Mouse (Mus musculus) embryo, embryonic 11 days (tissue): ENCODE data around the gene Atp23.
"Not testable (repeated sequence)": the region's sequence is repeated elsewhere in the genome, so short reads cannot be mapped to it uniquely, and the experiment has no call there.

Experiments
- DNase-seq: peaks from one replicate; pipeline ENCODE4 v3.0.0-alpha.2; 2015

The Atp23 gene

GRCm38 (mm10) chr10:126906811-126907210, 5.7 kb upstream of the Atp23 start:
- DNase-seq, result no peak

DNA sequence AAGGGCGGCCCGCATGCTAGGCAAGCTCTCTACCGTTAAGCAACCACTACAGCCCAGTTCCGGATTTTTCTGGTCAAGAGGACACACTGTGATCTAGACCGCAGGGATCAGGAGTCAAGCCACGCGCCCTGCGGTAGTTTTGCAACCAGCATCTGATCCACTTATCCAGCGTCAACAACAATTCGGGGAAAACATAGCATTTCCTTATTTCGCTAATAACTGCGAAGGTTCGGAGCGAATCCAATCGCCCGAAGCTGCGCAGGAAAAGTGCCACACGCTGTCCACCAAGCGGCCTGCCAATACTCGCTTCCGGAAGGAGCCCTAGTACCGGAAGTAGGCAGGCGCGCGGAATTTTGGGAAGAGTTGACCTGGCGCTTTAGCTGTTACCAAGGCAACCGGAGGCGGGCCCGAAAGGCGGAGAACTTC, 4.5 kb upstream of the Atp23 start:
- DNase-seq, result peak; percentile 99

- no peak for DNase-seq
Measured at GRCm38 (mm10) chr10:126905086-126905485, 3.9 kb upstream of the Atp23 start.

- DNase-seq, result peak; percentile 41
Measured at GRCm38 (mm10) chr10:126904221-126904620, 3.1 kb upstream of the Atp23 start.

DNA sequence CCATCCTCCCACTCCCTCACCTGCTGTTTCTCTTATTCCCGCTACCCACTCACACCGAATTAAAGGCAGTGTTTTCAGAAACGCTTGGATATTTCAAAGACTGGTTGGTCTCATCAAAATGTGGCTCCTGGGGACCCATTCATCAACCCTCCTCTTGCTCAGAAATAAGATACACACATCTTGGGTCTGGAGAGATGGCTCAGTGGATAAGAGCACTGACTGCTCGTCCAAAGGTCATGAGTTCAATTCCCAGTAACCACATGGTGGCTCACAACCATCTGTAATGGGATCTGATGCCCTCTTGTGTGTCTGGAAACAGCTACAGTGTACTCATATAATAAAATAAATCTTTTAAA, 311 bp upstream of the Atp23 start:
- no peak for DNase-seq

- no peak for DNase-seq
Measured at GRCm38 (mm10) chr10:126895891-126896290, 5.3 kb downstream of the Atp23 start.

GRCm38 (mm10) chr10:126894061-126894460, 7.1 kb downstream of the Atp23 start:
- no peak for DNase-seq

DNA sequence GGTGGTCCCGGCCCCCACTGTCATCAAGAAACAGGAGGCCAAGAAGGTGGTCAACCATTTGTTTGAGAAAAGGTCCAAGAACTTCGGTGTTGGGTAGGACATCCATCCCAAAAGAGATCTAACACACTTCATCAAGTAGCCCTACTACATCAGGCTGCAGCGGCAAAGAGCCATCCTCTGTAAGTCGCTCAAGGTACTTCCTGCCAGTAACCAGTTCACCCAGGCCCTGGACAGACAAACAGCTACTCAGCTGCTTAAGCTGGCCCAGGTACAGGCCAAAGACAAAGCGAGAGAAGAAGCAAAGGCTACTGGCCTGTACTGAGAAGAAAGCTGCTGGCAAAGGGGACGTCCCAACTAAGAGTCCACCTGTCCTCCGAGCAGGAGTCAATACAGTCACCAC, 8.0 kb downstream of the Atp23 start:
- no peak for DNase-seq

GRCm38 (mm10) chr10:126873755-126874154, 27.4 kb downstream of the Atp23 start:
- DNase-seq, result no peak

GRCm38 (mm10) chr10:126872256-126872655, 28.9 kb downstream of the Atp23 start:
- DNase-seq, result no peak

- DNase-seq, result peak; percentile 80
Measured at GRCm38 (mm10) chr10:126869372-126870318, 31.5 kb downstream of the Atp23 start.

- no peak for DNase-seq
Measured at GRCm38 (mm10) chr10:126865284-126865683, 35.9 kb downstream of the Atp23 start.

DNA sequence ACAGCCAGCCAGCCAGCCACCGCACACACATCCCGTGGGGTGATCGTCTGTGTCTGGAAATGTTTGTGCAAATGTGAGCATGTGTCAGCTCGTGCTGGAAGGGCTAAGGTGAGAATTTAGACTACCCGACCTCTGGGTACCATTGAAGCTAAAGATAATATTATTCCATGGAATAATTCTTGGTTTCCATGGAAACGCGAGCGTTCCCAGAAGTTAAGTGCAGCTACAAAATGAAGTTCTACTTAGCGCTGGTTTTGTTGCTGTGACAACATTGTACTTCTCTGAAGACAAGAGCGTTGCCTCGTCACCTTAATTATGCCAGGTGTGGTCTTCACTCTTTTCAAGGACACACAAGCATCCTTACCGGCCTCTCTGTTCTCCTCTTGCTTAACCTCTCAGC, 39.0 kb downstream of the Atp23 start:
- peak; percentile 33 for DNase-seq

- no peak for DNase-seq
Measured at GRCm38 (mm10) chr10:126853286-126853685, 47.9 kb downstream of the Atp23 start.

DNA sequence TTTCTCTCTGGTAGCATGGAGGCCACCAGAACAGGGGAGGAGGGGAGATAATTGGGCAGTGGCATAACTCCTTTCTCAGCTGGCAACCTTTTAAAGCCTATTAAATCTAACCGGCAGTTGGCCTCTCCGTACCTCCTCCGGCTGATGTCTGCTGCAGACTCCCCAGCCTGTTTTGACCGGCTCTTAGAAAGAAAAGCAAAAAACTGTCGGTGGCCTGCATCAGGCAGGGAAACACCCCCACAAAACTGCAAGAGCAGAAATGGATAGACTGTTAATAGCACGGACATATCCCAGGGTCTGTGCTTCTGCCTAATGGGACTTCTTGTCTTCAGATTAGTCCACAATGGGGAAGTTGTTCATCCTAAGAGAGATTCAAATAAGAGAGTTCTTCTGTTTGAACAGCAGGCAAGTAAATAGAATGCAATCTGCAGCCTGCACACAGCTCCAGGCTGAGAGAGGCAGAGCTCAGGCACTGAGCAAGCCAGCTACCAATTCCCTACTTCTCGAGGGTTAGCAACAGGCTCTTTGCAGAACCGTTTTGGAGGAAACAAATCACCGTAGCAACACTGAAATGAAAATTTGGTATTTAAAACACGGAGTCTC, 55.7 kb downstream of the Atp23 start:
- DNase-seq, result peak; percentile 73

DNA sequence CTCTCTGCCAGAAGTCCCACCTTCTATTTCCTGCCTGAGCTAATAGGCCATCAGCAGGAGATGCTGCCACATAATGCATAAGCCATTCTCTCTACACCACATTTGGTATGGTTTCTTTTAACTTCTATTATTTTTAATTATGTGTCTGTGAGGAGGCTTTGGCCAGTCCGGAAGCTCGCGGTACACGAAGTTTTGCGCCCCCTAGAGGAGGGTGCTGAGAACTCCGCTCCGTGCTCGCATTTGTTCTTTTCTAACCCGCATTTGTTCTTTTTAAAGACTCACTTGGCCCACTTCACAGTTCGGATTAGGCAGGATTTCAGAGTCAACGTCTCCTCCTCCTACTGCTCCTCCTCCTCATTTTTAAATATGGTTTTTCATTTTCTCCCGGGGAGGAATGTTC, 56.5 kb downstream of the Atp23 start:
- peak; percentile 63 for DNase-seq

DNA sequence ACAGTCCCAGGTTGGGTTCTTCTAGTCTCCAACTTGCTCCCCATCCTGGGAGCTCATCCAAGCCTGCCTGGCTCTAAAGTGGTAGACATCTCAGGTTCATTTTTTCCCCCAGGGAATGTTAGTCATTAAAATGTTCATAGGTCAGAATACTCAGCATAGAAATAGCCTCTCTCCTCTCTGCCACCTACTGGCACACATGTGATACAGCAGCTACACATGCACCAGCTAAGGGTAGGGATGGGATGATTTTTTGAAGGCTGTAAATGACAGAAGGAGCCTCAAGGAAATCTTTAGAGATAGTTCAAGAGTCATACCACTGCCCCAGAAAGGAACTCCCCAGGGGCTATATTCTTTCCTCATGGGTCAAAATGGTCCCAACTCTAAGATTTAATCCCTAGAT, 60.9 kb downstream of the Atp23 start:
- DNase-seq, result no peak

DNA sequence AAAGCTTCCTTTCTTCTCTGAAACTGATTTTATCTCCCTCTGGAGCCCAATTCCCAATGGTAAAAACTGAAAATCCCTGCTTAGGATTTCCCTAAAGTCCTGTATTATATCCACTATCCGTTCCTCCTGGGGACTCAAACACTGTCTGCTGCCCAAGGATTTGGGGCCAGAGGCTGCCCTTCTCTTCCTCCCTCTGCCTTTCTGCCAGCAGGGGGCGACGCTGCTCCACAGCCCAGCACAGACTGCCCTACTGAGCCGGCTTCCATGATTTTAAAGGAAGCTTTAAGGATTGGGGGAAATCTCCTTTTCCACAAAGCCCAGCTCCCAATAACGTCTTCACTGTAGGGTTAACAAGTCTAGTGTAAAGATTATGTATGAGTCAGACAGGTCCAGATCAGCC, 68.1 kb downstream of the Atp23 start:
- DNase-seq, result peak; percentile 40

DNA sequence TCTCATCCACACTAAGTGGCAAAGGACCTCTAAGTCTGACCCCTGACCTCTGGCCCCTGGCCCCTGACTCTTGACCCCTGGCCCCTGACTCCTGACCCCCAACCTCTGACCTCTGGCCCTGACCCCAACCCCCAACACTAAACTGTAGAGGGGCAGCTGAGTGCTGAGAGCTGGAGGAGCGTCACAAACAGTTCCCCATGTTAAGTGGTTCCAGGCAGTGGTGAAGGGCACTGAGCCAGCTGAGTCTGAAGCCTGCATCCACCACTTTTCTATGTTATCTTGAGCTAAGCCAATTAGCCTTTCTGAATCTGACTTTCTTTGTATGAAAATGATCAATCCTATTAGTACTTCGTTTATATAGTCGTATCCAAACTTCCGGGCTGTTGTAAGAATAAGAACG, 69.8 kb downstream of the Atp23 start:
- no peak for DNase-seq

GRCm38 (mm10) chr10:126828618-126829017, 72.5 kb downstream of the Atp23 start:
- no peak for DNase-seq

- DNase-seq, result no peak
Measured at GRCm38 (mm10) chr10:126827941-126828593, 73.1 kb downstream of the Atp23 start.

GRCm38 (mm10) chr10:126826982-126827381, 74.2 kb downstream of the Atp23 start:
- no peak for DNase-seq

- DNase-seq, result not testable (repeated sequence)
Measured at GRCm38 (mm10) chr10:126826216-126826615, 74.9 kb downstream of the Atp23 start.

GRCm38 (mm10) chr10:126822418-126822817, 78.7 kb downstream of the Atp23 start:
- DNase-seq, result no peak
